Mouse (Mus musculus) gastrocnemius, postnatal 10 days (tissue): ENCODE measurements around the gene Hist1h4f. TPM values are rescaled to one million over a fixed set of nuclear protein-coding genes. Genes with fewer than 3 reads are reported as not detected.
"Not testable (repeated sequence)": the region's sequence is repeated elsewhere in the genome, so short reads cannot be mapped to it uniquely, and the experiment has no call there.

Experiments used
- DNase-seq: peaks from one replicate; pipeline ENCODE4 v3.0.0; 2021; ENCODE audit warnings: mixed read lengths
- total RNA-seq, 2 experiments: library from RNA; stranded (reverse); gene quantifications; 2 replicates each; pipeline ENCODE4 v1.2.3; 2021

The Hist1h4f gene
- total RNA-seq, 2 experiments from 2014 or later, result 285 to 328 TPM

- not testable (repeated sequence) for DNase-seq
These were observed 17.7 kb downstream of the Hist1h4f start, which contains the start of gene Hist1h2af for GRCm38 (mm10) chr13:23533560-23534367. Gene Hist1h2af, plus strand, starts transcription at chr13:23533906.

GRCm38 (mm10) chr13:23532262-23533075 lies 19.0 kb downstream of the Hist1h4f start:
- DNase-seq, result no peak

DNA sequence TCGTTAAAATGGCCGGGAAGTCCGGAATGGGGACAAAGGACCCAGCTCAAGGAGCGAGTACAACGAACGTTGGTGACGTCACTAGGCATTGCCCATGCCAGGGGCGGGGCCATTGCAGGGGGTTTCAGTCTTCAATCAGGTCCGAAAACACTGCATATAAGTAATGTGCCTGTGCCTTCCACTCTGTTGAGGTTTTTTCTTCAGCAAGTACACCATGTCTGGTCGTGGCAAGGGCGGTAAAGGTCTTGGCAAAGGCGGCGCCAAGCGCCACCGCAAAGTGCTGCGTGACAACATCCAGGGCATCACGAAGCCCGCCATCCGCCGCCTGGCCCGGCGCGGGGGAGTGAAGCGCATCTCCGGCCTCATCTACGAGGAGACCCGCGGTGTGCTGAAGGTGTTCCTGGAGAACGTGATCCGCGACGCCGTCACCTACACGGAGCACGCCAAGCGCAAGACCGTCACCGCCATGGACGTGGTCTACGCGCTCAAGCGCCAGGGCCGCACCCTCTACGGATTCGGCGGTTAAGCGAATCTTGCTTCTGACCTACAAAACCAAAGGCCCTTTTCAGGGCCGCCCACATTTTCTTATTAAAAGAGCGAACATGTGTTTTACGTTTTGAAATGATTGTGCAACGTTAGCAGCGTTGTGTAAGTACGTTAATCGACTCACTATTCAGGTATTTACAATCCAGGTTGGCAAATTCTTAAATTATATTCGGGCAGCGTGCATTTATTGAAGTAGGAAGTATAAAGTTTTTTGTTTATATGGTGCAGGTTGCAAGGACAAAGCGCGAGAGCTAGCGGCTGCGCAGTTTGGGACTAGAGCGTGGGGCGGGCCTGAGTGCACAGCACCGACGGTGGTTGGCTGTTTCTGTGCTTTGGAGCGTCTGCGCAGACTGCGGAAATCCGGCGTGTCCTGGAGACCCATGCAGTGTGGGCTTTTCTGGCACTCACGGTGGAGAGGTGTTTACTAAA lies 20.3 kb downstream of the Hist1h4f start, which contains the start of gene Hist1h4h:
Hist1h4h (plus strand) TSS at position 150 of the 975 bp plus-strand sequence.
- peak; percentile 86 for DNase-seq

DNA sequence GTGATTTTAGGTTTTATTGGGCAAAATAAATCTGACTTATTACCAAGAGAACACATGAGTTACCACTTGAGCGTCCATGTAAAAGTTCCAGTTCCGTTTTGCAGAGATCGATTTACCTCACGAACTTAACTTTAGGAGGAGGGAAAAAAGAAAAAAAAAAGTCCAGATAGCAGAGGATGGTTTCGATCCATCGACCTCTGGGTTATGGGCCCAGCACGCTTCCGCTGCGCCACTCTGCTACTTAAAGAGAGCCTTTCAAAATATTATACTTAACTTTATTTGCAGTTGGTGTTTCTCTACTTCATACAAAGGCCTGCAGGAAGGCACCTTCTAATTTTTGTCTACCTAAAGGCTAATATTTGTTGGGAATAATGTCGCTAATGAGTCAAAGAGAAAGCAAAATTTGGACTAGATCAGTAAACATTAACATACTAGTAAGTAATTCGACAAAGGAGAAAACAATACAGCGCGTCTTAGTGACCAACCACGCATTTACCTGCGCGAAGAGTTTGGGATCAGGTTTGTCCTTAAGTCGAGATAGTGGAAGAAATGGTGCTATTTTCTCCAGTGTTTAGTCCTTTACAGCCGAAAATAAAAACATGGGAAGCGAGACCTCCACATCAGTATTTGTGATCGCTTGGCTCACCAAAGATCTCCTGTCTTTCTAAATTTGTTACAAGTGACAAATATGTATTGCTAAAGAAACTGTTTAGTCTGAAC lies 21.1 kb downstream of the Hist1h4f start:
- DNase-seq, result peak; percentile 47

- DNase-seq, result no peak
These were observed 21.8 kb downstream of the Hist1h4f start for GRCm38 (mm10) chr13:23529480-23530165.

DNA sequence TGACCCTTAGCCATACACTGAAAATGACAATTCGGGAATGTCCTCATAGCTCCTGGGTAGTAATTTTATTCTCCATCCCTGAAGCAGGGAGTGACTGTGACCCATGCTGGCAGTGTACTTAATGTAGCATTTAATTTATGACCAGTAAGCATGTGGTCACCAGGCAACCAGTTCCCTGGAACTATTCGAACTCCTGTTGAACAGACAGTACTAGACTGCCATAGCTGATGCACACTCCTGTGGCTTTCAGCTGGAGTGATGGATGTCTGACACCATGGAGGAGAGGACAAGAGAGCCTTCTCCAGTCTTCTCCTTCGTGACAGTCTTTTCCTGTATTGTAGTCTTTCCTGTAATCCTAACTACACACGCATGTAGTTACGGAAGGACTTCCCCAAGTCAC lies 22.4 kb downstream of the Hist1h4f start:
- DNase-seq, result no peak

DNA sequence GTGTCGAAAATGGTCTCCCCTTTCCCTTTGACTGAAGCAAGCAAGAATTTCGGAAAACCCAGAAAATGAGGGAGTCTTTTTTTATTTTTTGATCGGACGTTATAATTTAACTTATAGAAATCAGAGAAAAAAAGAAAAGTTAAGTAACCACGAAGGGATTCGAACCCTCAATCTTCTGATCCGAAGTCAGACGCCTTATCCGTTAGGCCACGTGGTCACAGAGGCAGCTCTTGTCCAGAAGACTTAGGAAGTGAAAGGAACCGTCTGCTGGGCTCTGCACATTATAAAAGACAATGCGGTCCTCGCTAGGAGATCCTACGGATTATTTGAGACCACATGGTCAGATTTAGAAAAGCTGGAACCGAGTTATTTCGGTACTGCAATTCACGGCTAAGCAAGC lies 25.1 kb downstream of the Hist1h4f start:
- peak; percentile 87 for DNase-seq

DNA sequence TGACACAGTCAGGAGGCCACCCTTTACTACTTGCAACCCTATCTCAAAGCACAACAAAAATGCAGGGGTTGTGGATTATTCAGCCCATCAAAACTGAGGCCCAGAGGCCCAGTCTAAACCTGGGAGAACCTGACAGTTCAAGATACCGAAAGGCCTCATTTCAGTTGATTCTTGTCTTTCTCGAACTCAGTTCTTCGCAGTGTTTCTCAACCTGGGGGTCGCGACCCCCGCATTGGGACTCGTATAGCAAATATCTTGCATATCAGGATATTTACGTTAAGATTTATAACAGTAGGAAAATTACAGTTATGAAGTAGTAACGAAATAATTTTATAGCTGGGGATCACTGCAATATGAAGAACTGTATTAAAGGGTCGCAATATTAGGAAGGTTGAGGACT lies 25.5 kb downstream of the Hist1h4f start:
- DNase-seq, result no peak

DNA sequence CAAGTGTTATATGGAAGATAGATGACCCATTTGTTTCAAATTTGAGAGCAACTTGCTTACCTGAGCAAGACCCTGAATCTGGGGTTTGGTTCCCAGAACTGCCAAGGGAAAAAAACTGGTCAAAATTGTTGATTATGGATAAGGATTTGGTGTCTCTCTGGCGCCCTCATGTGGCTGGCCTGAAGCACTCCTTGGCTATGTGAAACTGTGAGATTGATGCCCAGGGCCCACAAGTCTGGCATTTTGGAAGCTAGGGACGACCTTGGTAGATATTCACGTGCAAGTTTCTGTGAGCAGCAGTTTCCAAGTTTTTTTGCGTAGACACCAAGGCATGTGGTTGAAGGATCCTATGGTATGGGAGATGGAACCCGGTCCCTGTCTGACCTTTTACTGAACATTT lies 26.8 kb downstream of the Hist1h4f start:
- peak; percentile 76 for DNase-seq

DNA sequence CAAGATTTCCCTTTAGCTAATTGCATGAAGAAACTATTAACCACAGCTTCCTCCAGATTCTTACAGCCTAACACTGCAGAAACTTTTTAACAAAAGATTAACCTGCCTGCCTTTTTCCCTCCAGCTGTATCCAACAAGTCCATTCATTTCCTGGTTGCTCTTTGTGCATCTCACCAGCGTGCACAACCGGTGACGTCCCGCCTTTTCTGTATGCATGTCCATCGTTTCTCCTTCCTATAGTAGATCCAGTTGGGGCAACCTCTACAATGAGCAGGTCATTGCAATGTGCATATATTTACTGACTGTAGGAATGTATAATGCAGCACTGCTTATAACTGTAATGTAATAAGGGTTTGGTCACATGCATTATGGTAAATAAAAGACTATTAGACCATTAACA lies 27.5 kb downstream of the Hist1h4f start:
- DNase-seq, result no peak

- peak; percentile 56 for DNase-seq
These were observed 29.7 kb downstream of the Hist1h4f start for GRCm38 (mm10) chr13:23521703-23522102.

DNA sequence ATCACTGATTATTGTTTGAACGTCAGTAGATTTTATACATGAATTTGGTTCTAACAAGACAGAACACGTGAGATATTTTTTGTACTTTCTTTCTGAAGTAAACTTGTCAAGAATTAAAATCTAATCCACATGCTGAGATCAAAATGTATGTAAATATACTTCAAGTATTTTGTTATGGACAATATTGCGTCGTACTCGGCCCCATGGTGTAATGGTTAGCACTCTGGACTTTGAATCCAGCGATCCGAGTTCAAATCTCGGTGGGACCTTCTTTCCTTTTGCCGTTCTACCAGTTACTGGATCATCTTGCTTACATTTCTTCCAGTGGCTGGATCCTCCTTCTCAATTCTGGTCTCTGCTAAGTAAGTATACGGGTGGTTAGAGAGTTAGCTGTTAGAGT lies 32.0 kb downstream of the Hist1h4f start:
- peak; percentile 52 for DNase-seq

DNA sequence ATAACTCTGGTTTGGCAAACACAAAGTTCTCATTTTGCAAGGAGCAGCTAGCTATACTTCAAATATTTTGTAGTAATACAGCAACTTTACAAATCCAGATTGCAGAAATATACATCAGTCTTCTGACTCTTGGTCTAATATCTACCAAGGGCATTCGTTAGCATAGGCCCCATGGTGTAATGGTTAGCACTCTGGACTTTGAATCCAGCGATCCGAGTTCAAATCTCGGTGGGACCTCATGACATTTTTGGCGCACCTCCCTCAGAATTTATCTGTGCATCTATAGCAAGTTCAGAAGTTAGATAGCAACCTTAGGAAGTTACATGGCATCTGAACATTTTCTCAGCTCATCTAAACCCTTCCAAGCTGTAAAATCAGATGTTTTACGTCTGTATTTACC lies 32.6 kb downstream of the Hist1h4f start:
- peak; percentile 53 for DNase-seq

- DNase-seq, result no peak
These were observed 33.2 kb downstream of the Hist1h4f start for GRCm38 (mm10) chr13:23518295-23518603.

- peak; percentile 76 for DNase-seq
These were observed 33.7 kb downstream of the Hist1h4f start for GRCm38 (mm10) chr13:23517603-23518294.

- peak; percentile 75 for DNase-seq
These were observed 34.4 kb downstream of the Hist1h4f start for GRCm38 (mm10) chr13:23516822-23517602.

GRCm38 (mm10) chr13:23515826-23516620 lies 35.4 kb downstream of the Hist1h4f start:
- DNase-seq, result no peak

GRCm38 (mm10) chr13:23515281-23515680 lies 36.2 kb downstream of the Hist1h4f start:
- no peak for DNase-seq
